Mouse (Mus musculus) kidney, adult 2 months (tissue): ENCODE measurements around the gene Slc25a26. TPM values are rescaled to one million over a fixed set of nuclear protein-coding genes. Genes with fewer than 3 reads are reported as not detected.
A peak's percentile ranks its signal among the peaks of the same experiment; 100 is the strongest.

Experiments used
- DNase-seq: peaks from one replicate; pipeline ENCODE4 v3.0.0; 2021
- H3K27ac ChIP-seq: fragments of 200-500 bp; 2 replicates; pipeline ENCODE4 v1.5.1; 2012; ENCODE audit warnings: low read depth, low read length, control low read depth, inconsistent platforms; ENCODE audit not compliant: insufficient read depth
- H3K27me3 ChIP-seq: fragments of 200-500 bp; replicated peaks from 2 replicates; pipeline ENCODE4 v1.6.1; 2012; ENCODE audit warnings: mild to moderate bottlenecking, moderate library complexity, low read length, inconsistent platforms; ENCODE audit not compliant: control insufficient read depth, insufficient read depth
- H3K36me3 ChIP-seq: fragments of 200-500 bp; 2 replicates; pipeline ENCODE4 v1.6.1; 2012; ENCODE audit warnings: mild to moderate bottlenecking, moderate library complexity, low read length, inconsistent platforms; ENCODE audit not compliant: control insufficient read depth, insufficient read depth
- H3K4me1 ChIP-seq: fragments of 200-500 bp; 2 replicates; pipeline ENCODE4 v1.6.1; 2011; ENCODE audit warnings: low read length; ENCODE audit not compliant: control insufficient read depth, insufficient read depth
- H3K4me3 ChIP-seq: fragments of 200-500 bp; 2 replicates; pipeline ENCODE4 v1.5.1; 2011; ENCODE audit warnings: mild to moderate bottlenecking, low read depth, low read length, control low read depth; ENCODE audit not compliant: insufficient read depth
- CTCF ChIP-seq: fragments of 200-500 bp; conservative IDR thresholded peaks from 2 replicates; pipeline ENCODE4 v1.5.1; 2011; ENCODE audit warnings: low read depth, mild to moderate bottlenecking, control low read depth, low read length, moderate library complexity, mixed read lengths; ENCODE audit not compliant: insufficient read depth, insufficient read length
- POLR2A ChIP-seq: fragments of 200-500 bp; IDR thresholded peaks from one replicate; pipeline ENCODE4 v1.6.1; 2011; ENCODE audit warnings: low read depth, low read length, control low read depth
- WGBS: fragments of 180-500 bp; shearing (Covaris S2); methylation state at CpG from one replicate; pipeline ENCODE4 v1.1.7; 2018; 5-methylcytosine and 5-hydroxymethylcytosine counted together
- polyA plus RNA-seq: library from polyadenylated mRNA; depleted of rRNA; stranded (reverse); fragments of >200 nt; gene quantifications from 2 replicates; pipeline ENCODE4 v1.2.3, GENCODE M21; 2012

Gene Slc25a26
- polyA plus RNA-seq, 1 experiment: 18.3 TPM

DNA sequence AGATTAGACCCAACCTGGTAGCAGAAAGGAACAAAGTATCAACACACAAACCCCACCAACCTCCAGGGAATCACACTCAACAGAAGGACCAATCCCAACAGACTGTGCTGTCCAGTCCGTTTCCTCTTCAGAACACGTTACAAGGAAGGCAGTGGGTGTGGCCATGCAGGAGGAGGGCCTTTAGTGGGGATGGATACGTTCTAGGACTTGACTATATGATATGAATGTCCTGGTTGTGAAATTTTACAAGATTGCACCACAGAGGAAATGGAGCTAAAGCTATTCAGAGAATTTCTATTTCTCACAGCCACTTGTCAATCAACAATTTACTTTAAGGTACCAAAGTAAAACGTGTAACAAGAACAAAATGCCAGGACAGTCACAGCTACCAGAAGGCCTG, 145.6 kb downstream of the Slc25a26 start:
- H3K27me3 ChIP-seq: no peaks in the 10 kb centered on the region
- H3K4me1 ChIP-seq: peaks cover 41% of the 10 kb centered on the region
- no peak overlapping the region for H3K4me3 ChIP-seq
- H3K27ac ChIP-seq: no peak overlapping the region
- H3K36me3 ChIP-seq: no peaks in the 10 kb centered on the region
- 51% methylated on average over 4 of the region's 4 CpGs for WGBS
- TF ChIP-seq CTCF: no peak
- no peak for TF ChIP-seq POLR2A
- DNase-seq: no peak

DNA sequence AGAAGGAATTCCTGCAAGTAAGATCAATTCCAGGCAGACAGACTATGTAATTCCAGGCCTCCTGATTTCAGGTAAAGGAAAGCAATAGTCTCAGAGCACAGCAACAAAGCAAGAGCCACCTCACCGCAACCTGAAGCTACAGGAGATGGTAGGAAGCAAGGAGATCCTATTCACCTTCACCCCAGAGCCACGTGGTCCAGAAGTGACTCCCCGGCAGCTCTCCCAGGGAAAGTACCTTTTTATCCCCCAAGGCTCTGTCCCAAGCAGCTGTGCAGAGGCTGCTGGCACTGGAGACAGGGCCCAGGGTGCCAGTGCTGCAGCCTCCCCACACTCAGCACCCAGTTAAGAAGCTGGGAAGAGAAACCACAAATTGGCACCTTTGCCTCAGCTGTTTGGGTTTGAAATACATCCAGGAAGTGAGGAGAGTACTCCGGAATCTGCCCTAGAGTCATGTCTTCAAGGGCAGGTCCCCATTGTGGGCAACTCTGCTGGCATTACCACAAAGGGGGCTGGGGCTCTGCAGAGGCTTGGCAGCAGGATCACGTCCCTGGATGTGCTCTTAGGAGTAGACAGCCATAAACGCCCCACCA, 146.2 kb downstream of the Slc25a26 start:
- no peak for DNase-seq
- TF ChIP-seq POLR2A (no peak), CTCF (no peak)
- WGBS: 69% methylated on average over 6 of the region's 6 CpGs
- no peaks in the 10 kb centered on the region for H3K27me3 ChIP-seq
- H3K27ac ChIP-seq: no peak overlapping the region
- H3K36me3 ChIP-seq: no peaks in the 10 kb centered on the region
- H3K4me1 ChIP-seq: peaks cover 41% of the 10 kb centered on the region
- no peak overlapping the region for H3K4me3 ChIP-seq

DNA sequence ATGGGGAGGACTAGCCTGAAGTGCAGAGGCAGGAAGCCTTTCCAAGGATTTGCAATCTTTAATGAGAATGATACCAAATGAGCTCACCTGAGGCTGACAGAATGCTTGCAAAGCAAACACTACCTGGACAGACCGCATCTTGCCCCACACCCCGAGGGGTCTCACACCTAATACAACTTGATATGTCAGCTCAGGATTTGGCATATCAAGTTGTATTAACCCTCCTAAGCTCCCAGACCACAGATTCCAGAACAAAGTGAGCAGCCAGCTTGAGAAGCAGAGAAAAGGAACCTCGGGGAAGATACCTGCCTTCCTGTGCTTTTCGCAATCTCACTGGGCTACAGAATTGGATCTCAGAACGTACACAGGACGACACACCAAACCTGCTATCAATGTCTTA, 146.8 kb downstream of the Slc25a26 start:
- H3K36me3 ChIP-seq: no peaks in the 10 kb centered on the region
- no peak for DNase-seq
- H3K4me3 ChIP-seq: no peak overlapping the region
- H3K27me3 ChIP-seq: no peaks in the 10 kb centered on the region
- H3K27ac ChIP-seq: no peak overlapping the region
- WGBS: 79% methylated on average over 6 of the region's 6 CpGs
- H3K4me1 ChIP-seq: peaks cover 41% of the 10 kb centered on the region
- TF ChIP-seq POLR2A (no peak), CTCF (no peak)

DNA sequence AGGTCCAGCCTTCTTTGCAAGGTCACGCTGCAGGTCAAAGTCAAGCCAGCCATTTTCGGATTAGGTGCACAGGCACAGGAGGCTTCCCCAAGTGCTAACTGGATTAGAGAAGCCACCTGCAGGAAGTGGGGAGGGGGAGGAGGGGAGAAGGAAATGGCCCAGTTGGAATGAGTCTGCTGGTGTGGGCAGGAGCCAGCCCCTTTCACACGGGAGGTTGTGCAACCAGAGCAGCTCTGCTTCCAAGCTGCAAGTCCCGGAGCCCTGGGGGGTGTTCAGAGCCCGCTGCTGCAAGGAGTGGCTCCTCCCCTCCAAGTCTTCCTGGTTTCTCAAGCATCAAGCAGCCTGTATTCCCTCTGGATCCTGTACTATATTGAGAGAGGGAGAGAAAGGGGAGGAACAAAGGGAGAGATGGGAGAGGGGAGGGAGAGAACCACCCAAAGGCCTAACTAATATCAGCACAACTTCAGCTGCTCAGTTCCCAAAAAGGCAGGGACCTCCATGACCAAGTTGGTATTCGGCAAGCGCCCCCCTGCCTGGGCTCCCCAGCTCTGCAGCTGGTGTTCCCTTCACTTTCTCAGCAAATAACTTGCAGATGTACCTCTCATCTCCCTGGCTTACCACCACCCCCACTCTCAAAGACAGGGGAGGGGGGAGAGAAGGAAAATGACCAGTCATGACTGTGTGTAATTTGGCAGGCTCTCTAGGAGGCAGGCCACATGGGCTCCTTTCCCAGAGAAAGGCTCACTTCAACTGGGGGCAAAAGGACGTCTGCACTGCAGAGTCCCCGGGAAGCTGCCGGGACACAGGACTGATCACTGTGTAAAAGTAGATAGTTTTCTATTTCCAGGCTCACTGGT, 147.7 kb downstream of the Slc25a26 start:
- no peak for TF ChIP-seq CTCF
- no peak for TF ChIP-seq POLR2A
- Histone ChIP-seq H3K36me3 (no peaks in the 10 kb centered on the region), H3K27ac (peak overlapping the region; percentile 65), H3K4me3 (no peak overlapping the region), H3K27me3 (no peaks in the 10 kb centered on the region), H3K4me1 (peaks cover 41% of the 10 kb centered on the region)
- 23% methylated on average over 10 of the region's 10 CpGs for WGBS
- peak; percentile 88 for DNase-seq

DNA sequence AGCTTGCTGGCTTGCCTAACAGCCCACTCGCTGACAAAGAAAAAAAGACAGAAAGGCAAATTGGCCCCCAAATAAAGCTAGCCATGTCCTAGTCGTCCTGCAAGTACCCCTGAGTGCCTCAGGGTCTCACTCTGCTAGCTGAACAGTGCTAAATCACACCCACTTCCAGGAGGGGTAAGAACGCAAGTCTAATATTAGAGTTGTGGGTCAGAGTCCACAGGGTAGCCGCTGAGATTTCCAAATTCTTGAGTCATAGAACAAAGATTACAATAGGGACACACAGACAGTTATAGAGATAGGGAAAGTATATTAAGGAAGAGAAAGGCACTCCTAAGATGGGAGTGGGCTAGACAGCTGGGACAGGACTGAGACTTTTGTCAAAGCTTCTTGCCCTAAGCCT, 148.4 kb downstream of the Slc25a26 start:
- no peaks in the 10 kb centered on the region for H3K27me3 ChIP-seq

DNA sequence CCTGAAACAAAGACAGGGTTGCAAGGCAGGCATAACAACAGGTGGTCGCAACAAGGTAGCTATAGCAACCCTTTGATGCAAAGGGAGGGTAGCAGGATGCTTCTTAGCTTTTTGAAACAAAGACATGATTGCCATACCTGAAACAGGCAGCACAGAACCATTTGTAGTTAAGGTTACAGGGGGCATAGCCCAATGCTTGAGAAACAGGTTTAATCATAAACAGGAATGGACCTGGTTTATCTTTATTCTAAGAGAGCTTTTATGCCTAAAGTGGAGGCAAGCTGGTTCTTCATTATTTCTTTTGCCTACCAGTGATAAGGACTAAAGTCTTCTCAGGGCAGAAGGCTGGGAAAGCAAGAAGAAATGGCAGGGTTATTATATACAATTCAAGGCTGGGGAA, 149.5 kb downstream of the Slc25a26 start:
- peak; percentile 52 for DNase-seq
- H3K4me3 ChIP-seq: no peak overlapping the region
- peak overlapping the region; percentile 65 for H3K27ac ChIP-seq
- H3K4me1 ChIP-seq: peaks cover 44% of the 10 kb centered on the region
- TF ChIP-seq POLR2A (no peak), CTCF (no peak)
- 83% methylated on average over 1 of the region's 1 CpGs for WGBS
- no peaks in the 10 kb centered on the region for H3K36me3 ChIP-seq
- H3K27me3 ChIP-seq: no peaks in the 10 kb centered on the region

More for the DNA sequence above, 148.4 kb downstream of the Slc25a26 start:
- TF ChIP-seq POLR2A (no peak), CTCF (no peak)
- H3K27ac ChIP-seq: peak overlapping the region; percentile 65
- 49% methylated on average over 4 of the region's 4 CpGs for WGBS
- H3K4me1 ChIP-seq: peaks cover 46% of the 10 kb centered on the region
- DNase-seq: peak; percentile 67
- no peak overlapping the region for H3K4me3 ChIP-seq
- H3K36me3 ChIP-seq: no peaks in the 10 kb centered on the region

DNA sequence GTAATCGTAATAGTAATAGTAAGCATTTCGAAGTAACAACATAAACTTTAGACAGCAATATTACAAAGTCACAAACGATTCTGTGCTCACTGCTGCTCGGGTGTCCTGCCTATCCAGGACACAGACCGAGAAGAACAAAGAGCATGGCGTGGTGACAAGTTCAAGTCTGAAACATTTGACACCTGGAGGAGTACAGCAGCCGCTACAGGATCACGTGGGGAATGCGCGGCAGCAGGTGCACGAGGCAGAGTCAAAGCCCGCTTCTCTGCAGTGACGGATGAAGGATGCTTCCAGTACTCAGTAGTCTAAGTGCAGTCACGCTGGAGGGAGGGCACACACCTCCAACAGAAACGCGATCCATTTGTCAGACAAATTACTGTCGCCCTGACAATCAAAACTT, 151.4 kb downstream of the Slc25a26 start:
- H3K36me3 ChIP-seq: no peaks in the 10 kb centered on the region
- no peak for TF ChIP-seq CTCF
- no peak for TF ChIP-seq POLR2A
- no peaks in the 10 kb centered on the region for H3K27me3 ChIP-seq
- no peak for DNase-seq
- peaks cover 39% of the 10 kb centered on the region for H3K4me1 ChIP-seq
- no peak overlapping the region for H3K27ac ChIP-seq
- H3K4me3 ChIP-seq: no peak overlapping the region
- WGBS: 82% methylated on average over 17 of the region's 17 CpGs

DNA sequence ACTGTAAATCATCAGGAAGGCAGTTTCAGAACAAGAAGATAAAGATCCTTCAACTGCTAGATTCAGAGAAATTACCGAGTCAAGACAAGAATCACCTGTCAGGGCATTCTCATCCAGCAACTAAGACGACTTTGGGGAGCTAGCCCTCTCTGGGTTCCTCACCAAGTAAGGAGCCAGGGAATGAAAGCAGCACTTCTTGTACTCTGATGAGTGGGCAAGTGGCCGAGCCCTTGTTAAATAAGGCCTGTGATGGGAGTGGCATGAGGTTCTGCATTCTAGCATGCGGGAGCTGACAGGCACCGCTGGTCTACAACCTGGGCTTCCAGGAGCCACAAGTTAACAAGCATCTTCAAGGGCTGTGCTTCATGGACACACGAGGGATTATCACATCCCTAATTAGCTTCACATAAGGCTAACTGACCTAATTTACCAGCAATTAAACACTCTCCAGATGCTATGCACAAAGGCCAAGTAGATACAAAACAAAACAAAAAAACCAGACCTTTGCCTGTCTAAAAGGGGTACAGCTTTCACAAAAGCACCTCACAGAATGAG, 152.6 kb downstream of the Slc25a26 start:
- H3K27me3 ChIP-seq: no peaks in the 10 kb centered on the region
- H3K36me3 ChIP-seq: no peaks in the 10 kb centered on the region
- 80% methylated on average over 6 of the region's 6 CpGs for WGBS
- no peak overlapping the region for H3K27ac ChIP-seq
- DNase-seq: no peak
- no peak for TF ChIP-seq POLR2A
- no peak for TF ChIP-seq CTCF
- H3K4me1 ChIP-seq: peaks cover 30% of the 10 kb centered on the region
- no peak overlapping the region for H3K4me3 ChIP-seq
